Mouse (Mus musculus) ES-E14 (cell line): ENCODE data around the gene Tmem98.

Experiments
- HCFC1 ChIP-seq: IDR thresholded peaks from 2 replicates; pipeline ENCODE4 v1.6.1; 2012; ENCODE audit warnings: low read length, inconsistent platforms, borderline replicate concordance; ENCODE audit not compliant: insufficient read depth
- MAFK ChIP-seq: IDR thresholded peaks from 2 replicates; pipeline ENCODE4 v1.6.1; 2014; ENCODE audit warnings: mild to moderate bottlenecking, low read depth, low read length, inconsistent platforms; ENCODE audit not compliant: insufficient read depth
- ZC3H11A ChIP-seq: IDR thresholded peaks from 2 replicates; pipeline ENCODE4 v1.6.1; 2012; ENCODE audit warnings: low read depth, mild to moderate bottlenecking, inconsistent platforms, low read length, borderline replicate concordance
- ZNF384 ChIP-seq: IDR thresholded peaks from 2 replicates; pipeline ENCODE4 v1.6.1; 2012; ENCODE audit warnings: low read depth, low read length, inconsistent platforms

GRCm38 (mm10) chr11:80761285-80761974 lies 48.5 kb upstream of the Tmem98 start:
- TF ChIP-seq MAFK: no peak
- no peak for TF ChIP-seq ZNF384
- TF ChIP-seq HCFC1: no peak
- TF ChIP-seq ZC3H11A: no peak
